Mouse (Mus musculus) lung, embryonic 16.5 days (tissue): ENCODE data around the gene Slc35d1. TPM values are rescaled to one million over a fixed set of nuclear protein-coding genes. Genes with fewer than 3 reads are reported as not detected.
A peak's percentile ranks its signal among the peaks of the same experiment; 100 is the strongest.

Experiments used
- ATAC-seq: fragments of 200-750 bp; cut with Nextera tagmentation; 2 replicates; pipeline ENCODE4 v1.8.0; 2017; ENCODE audit warnings: low read depth, mild to moderate bottlenecking, moderate library complexity
- H3K27ac ChIP-seq: fragments of 300-500 bp; sonication (generic); 2 replicates; pipeline ENCODE4 v1.5.1; 2014; ENCODE audit warnings: mild to moderate bottlenecking, control low read depth, low read length
- H3K27me3 ChIP-seq: fragments of 300-500 bp; sonication (generic); 2 replicates; pipeline ENCODE4 v1.6.1; 2014; ENCODE audit warnings: low read depth, low read length, mixed read lengths; ENCODE audit not compliant: control insufficient read depth, insufficient read depth
- H3K36me3 ChIP-seq: fragments of 300-500 bp; sonication (generic); 2 replicates; pipeline ENCODE4 v1.6.1; 2014; ENCODE audit warnings: low read length; ENCODE audit not compliant: control insufficient read depth, insufficient read depth
- H3K4me1 ChIP-seq: fragments of 300-500 bp; sonication (generic); replicated peaks from 2 replicates; pipeline ENCODE4 v1.6.1; 2014; ENCODE audit warnings: low read length, mixed read lengths; ENCODE audit not compliant: control insufficient read depth, insufficient read depth
- H3K4me2 ChIP-seq: fragments of 300-500 bp; sonication (generic); 2 replicates; pipeline ENCODE4 v1.6.1; 2014; ENCODE audit warnings: low read depth, low read length, control low read depth
- H3K4me3 ChIP-seq: fragments of 300-500 bp; sonication (generic); 2 replicates; pipeline ENCODE4 v1.5.1; 2014; ENCODE audit warnings: mild to moderate bottlenecking, low read length, control low read depth
- H3K9ac ChIP-seq: fragments of 300-500 bp; sonication (generic); 2 replicates; pipeline ENCODE4 v1.6.1; 2014; ENCODE audit warnings: low read length, control low read depth
- H3K9me3 ChIP-seq: fragments of 300-500 bp; sonication (generic); 2 replicates; pipeline ENCODE4 v1.6.1; 2016; ENCODE audit warnings: low read length; ENCODE audit not compliant: control insufficient read depth
- WGBS: fragments of 180-500 bp; shearing (Covaris S2); extraction: QIAGEN DNeasy Blood & Tissue Kit; methylation state at CpG from one replicate; pipeline ENCODE4 v1.1.7; 2014; 5-methylcytosine and 5-hydroxymethylcytosine counted together
- polyA plus RNA-seq: library from polyadenylated mRNA; unstranded; fragments of >200 nt; fragmentation: Nextera tagmentation; extraction: Ambion mirVana; gene quantifications from 2 replicates; pipeline ENCODE4 v1.2.1, GENCODE M21; 2015

Slc35d1 gene
- polyA plus RNA-seq, 1 experiment from 2014 or later = 8.1 TPM

GRCm38 (mm10) chr4:103222854-103223253 is 7.9 kb upstream of the Slc35d1 start:
- ATAC-seq = no peak
- Histone ChIP-seq H3K27me3 (no peaks in the 10 kb centered on the region), H3K4me2 (no peak overlapping the region), H3K4me1 (no peaks in the 10 kb centered on the region), H3K4me3 (no peak overlapping the region), H3K27ac (no peak overlapping the region), H3K9me3 (no peaks in the 10 kb centered on the region), H3K9ac (no peak overlapping the region), H3K36me3 (no peaks in the 10 kb centered on the region)
- 20% methylated on average over 9 of the region's 9 CpGs for WGBS

DNA sequence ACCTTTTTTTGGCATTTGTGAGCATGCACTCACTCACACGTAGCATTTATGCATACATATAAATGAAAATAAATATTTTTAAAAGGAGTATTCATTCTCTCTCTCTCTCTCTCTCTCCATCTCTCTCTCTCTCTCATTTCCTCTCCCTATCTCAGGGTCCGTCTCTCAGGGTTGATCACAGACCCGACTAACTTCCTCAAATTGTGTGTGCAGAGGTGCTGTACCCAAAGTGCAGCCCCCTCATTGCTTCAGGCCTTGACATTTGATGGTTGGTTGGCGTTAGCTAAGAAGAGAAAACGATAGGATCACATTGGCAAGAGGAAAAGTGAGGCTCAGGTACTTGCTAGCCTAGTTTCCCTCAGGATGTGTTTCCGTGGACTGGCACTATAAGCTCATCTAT is 6.8 kb upstream of the Slc35d1 start:
- no peak for ATAC-seq
- Histone ChIP-seq H3K36me3 (no peaks in the 10 kb centered on the region), H3K27me3 (no peaks in the 10 kb centered on the region), H3K4me1 (no peaks in the 10 kb centered on the region), H3K4me2 (no peak overlapping the region), H3K4me3 (no peak overlapping the region), H3K27ac (no peak overlapping the region), H3K9me3 (no peaks in the 10 kb centered on the region), H3K9ac (no peak overlapping the region)
- 61% methylated on average over 6 of the region's 6 CpGs for WGBS

- no peaks in the 10 kb centered on the region for H3K36me3 ChIP-seq
- WGBS = 69% methylated on average over 5 of the region's 5 CpGs
- no peak overlapping the region for H3K27ac ChIP-seq
- H3K27me3 ChIP-seq = no peaks in the 10 kb centered on the region
- no peak overlapping the region for H3K4me2 ChIP-seq
- H3K4me1 ChIP-seq = 0 out of 2 replicates have a peak, but pooled peaks cover 2% of the 10 kb centered on the region
- H3K9me3 ChIP-seq = no peaks in the 10 kb centered on the region
- ATAC-seq = no peak
- no peak overlapping the region for H3K9ac ChIP-seq
- no peak overlapping the region for H3K4me3 ChIP-seq
Measured at GRCm38 (mm10) chr4:103219011-103219410, 4.0 kb upstream of the Slc35d1 start.

GRCm38 (mm10) chr4:103216046-103216445 is 1.1 kb upstream of the Slc35d1 start:
- Histone ChIP-seq H3K9me3 (no peaks in the 10 kb centered on the region), H3K9ac (no peak overlapping the region), H3K4me2 (no peak overlapping the region), H3K27ac (no peak overlapping the region), H3K27me3 (no peaks in the 10 kb centered on the region), H3K4me1 (peaks cover 13% of the 10 kb centered on the region), H3K36me3 (no peaks in the 10 kb centered on the region), H3K4me3 (no peak overlapping the region)
- WGBS = 76% methylated on average over 6 of the region's 6 CpGs
- no peak for ATAC-seq

DNA sequence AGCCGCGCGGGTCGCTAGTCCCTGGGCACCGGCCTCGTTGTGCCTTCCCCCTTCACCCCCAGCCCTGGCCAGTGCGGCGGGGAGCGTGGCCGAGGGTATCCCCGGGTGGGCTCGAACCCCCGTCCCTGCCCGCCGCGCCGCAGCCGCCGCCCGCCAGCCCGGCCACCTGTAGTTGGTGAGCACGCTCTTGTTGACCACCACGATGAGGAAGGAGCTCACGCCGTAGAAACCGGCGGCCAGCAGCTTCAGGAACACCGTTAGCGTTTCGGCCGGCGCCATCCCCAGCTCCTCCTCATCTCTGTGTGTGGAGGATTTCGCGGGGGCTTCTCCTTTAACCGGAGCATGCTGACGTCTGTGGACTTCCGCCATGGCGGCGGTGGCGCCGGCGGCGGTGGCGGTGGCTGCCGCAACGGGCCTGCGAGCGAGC is 453 bp downstream of the Slc35d1 start:
- Histone ChIP-seq H3K4me1 (peaks cover 13% of the 10 kb centered on the region), H3K9ac (peak overlapping the region; percentile 99), H3K4me2 (peak overlapping the region; percentile 54), H3K27me3 (no peaks in the 10 kb centered on the region), H3K9me3 (no peaks in the 10 kb centered on the region), H3K27ac (peak overlapping the region; percentile 97), H3K36me3 (no peaks in the 10 kb centered on the region; the same call in 1 of the 2 replicates), H3K4me3 (peak overlapping the region; percentile 89)
- ATAC-seq = peak; percentile 80
- WGBS = 0% methylated on average over 46 of the region's 48 CpGs

- Histone ChIP-seq H3K27ac (peak overlapping the region; percentile 97), H3K9ac (peak overlapping the region; percentile 99), H3K4me3 (peak overlapping the region; percentile 89), H3K27me3 (no peaks in the 10 kb centered on the region), H3K9me3 (no peaks in the 10 kb centered on the region), H3K4me2 (peak overlapping the region; percentile 54), H3K36me3 (no peaks in the 10 kb centered on the region; the same call in 1 of the 2 replicates), H3K4me1 (peaks cover 13% of the 10 kb centered on the region)
- no peak for ATAC-seq
- WGBS = under 1% methylated on average over 30 of the region's 30 CpGs
Measured at GRCm38 (mm10) chr4:103213859-103214497, 986 bp downstream of the Slc35d1 start.

DNA sequence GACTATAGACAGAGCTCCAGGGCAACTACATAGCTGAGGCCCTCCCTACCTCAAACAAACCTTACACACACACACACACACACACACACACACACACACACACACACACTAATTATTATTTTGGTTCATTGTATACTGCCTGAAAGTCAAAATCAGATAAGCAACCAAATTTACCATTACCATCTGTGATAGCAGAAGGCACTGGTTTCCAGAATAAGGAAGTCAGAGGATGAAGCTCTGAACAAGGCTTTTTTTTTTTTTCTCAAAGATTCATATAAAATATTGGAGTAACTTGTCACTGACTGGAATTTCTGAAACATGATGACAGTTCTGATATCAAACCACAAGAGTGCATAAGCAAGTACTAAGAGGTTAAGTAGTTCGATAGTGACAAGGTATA is 6.4 kb downstream of the Slc35d1 start:
- Histone ChIP-seq H3K9ac (no peak overlapping the region), H3K4me1 (peaks cover 8% of the 10 kb centered on the region), H3K9me3 (no peaks in the 10 kb centered on the region), H3K4me3 (no peak overlapping the region), H3K36me3 (peaks cover 12% of the 10 kb centered on the region), H3K27me3 (no peaks in the 10 kb centered on the region), H3K4me2 (no peak overlapping the region), H3K27ac (no peak overlapping the region)
- 89% methylated on average over 1 of the region's 1 CpGs for WGBS
- no peak for ATAC-seq

GRCm38 (mm10) chr4:103203646-103204045 is 11.3 kb downstream of the Slc35d1 start:
- peaks cover 18% of the 10 kb centered on the region for H3K36me3 ChIP-seq
- 71% methylated on average over 2 of the region's 2 CpGs for WGBS
- no peak overlapping the region for H3K9ac ChIP-seq
- no peak overlapping the region for H3K27ac ChIP-seq
- no peaks in the 10 kb centered on the region for H3K4me1 ChIP-seq
- no peaks in the 10 kb centered on the region for H3K9me3 ChIP-seq
- no peak for ATAC-seq
- H3K27me3 ChIP-seq = no peaks in the 10 kb centered on the region
- H3K4me2 ChIP-seq = no peak overlapping the region
- H3K4me3 ChIP-seq = no peak overlapping the region

GRCm38 (mm10) chr4:103200046-103200445 is 14.9 kb downstream of the Slc35d1 start:
- H3K9me3 ChIP-seq = no peaks in the 10 kb centered on the region
- H3K4me2 ChIP-seq = no peak overlapping the region
- H3K27ac ChIP-seq = no peak overlapping the region
- no peak overlapping the region for H3K9ac ChIP-seq
- H3K36me3 ChIP-seq = peaks cover 20% of the 10 kb centered on the region
- H3K4me1 ChIP-seq = no peaks in the 10 kb centered on the region
- H3K4me3 ChIP-seq = no peak overlapping the region
- WGBS = 93% methylated on average over 1 of the region's 1 CpGs
- no peak for ATAC-seq
- H3K27me3 ChIP-seq = no peaks in the 10 kb centered on the region
